Mouse (Mus musculus) ES-Bruce4 (cell line): ENCODE results near the gene Slc16a9.

ENCODE experiments used
- EP300 ChIP-seq: IDR thresholded peaks from 2 replicates; pipeline ENCODE4 v1.6.1; 2011; ENCODE audit warnings: low read depth, low read length; ENCODE audit not compliant: insufficient read depth
- POLR2A ChIP-seq: IDR thresholded peaks from one replicate; pipeline ENCODE4 v1.8.1; 2011; ENCODE audit warnings: low read length; ENCODE audit not compliant: insufficient read depth

- TF ChIP-seq EP300 (0 out of 2 replicates have a peak, but pooled peaks have one; percentile 34), POLR2A (no peak)
Observed at GRCm38 (mm10) chr10:70260904-70261303, 16.0 kb downstream of the Slc16a9 start.
